Mouse (Mus musculus) T-helper 17 cell (primary cell): ENCODE results near the gene Slc12a8.

Source experiments
- in situ Hi-C, 2 experiments: fragments of 300-600 bp; cut with MboI, MseI; formaldehyde crosslinking; loops; 1 replicate in 1 of 2; 2 replicates in 1 of 2; pipeline ENCODE4 v1.15.1; 2025; ENCODE audit warnings: high pct_unique_total_duplicates in 2 of 2

Gene Slc12a8

DNA sequence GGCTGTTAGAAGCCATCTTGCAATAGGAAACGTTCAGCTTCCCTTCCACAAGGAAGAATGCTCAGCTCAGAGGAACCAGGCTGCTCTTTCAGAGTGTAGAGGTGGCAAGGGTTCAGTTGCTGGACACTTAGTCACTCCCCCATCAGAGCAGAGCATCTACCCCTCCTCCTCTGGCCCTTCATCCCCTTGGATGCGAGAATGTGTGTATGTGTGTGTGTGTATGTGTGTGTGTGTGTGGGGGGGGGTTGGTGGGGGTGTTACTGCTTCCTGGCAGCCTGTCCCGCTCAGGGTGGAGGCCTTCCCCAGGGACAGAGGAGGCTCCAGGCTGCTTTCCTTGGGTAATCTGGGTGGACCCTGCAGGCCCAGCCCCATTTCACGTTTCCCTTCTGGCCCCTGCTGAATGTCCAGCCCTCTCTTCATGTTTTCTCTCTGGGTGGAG, 64.6 kb downstream of the Slc12a8 start:
- in situ Hi-C loops, result no loop called here

DNA sequence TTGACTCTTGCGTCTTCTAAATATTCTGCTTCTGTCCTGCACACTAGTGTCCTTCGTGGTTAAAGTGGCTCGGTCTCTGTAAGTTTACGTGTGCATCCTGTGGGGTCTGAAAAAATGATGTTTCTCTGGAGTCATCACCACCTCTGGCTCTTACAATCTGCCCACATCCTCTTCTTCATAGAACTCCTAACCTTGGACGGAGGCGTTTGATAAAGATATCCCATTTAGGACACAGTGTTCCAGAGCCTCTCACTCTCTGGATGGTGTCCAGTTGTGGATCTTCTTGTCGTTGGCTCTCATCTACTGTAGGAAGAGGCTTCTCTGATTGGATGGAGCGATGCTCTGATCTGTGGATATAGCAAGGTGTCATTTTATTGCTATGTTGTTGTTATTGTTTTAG, 65.4 kb downstream of the Slc12a8 start:
- in situ Hi-C loops, result no loop called here

DNA sequence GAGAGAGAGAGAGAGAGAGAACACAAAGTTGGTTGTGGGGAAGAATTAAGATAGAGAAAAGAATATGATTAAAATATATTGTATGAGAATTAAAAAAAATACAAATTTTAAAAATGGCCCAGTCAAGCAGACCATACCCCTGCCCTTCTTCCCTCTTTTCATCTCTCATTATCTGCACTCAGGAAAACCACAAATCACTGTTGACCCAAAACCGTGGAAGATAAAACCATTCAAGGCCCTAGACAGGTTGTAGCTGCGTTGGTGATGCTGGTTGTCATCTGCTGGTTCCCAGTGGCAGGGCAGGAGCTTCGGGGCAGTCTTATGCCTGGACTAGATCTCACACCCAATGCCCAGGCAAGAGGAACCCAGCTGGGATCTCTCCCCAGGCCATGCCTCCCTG, 66.2 kb downstream of the Slc12a8 start:
- in situ Hi-C loops, result no loop called here

DNA sequence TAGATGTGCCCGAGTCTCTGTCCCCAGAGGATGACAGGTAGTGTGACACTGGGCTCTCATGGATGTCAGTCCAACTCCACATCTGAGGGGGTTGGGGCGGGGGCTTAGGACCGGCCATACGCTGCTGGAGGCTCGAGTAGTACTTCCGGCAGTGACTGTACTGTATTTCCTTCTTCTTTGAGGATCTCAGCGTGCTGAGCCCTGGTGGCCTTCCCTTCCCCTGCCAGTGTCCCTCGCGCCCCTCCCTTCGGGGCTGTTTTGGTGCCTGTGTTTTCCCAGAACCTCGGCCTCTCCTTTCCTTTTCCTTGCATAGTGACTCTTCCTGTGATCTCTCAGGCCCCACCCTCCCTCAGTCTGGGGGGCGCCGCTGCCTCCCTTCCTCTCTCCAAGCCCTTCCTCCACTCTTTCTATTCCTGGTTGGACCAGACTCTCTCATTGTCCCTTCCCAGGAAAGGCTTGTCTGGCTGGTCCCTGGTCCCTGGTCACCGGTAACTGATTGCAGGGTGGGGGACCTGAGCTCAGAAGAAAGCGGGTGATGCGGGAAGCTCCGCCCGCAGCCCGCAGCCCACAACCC, 66.8 kb downstream of the Slc12a8 start:
- in situ Hi-C loops, result no loop called here

DNA sequence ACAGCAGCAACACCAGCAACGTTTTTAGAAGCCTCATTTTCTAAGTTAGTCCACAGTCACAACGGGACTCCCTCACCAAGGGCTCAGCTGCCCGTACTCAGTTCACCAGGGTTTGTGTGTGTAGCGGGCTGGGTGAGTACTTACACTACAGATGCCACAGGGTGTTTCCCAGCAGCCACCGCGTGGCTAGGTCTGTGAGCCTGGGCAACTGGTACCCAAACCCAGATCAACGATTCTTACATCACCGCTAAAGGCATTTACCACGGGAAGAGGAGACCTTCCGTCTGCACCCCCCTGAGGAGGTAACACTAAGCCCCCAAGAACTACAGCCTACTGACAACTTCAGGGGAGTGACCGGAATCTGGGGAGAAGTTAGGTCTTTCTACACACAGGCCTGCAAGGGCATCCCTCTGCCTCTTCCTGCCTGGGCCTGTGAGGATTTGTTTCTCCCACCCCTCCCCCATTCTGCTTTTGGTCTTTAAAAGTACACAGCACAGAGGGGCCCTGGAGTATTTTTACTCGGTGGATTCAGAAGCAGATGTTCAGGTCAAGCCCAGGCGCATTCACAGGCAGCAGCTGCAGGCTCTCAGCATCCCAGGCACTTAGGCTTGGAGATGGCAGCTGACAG, 67.4 kb downstream of the Slc12a8 start:
- in situ Hi-C loops, result no loop called here

DNA sequence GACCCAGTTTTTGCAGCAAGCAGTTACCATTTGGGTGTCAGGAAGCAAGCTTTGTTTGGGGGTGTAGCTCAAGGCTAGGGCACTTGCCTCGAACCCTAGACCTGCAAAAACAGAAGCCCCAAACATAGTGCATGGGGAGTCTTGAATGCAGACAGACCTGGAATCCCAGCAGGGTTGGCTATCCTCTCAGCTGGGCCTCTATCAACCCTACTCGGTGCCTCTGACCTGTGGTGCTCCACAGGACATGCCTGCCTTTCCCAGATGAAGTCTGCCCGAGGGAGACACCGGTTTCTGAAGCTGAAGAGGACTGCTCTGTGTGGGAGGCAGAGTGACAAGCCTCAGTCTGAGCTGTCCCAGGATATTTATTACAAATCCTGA, 67.9 kb downstream of the Slc12a8 start:
- in situ Hi-C loops, result no loop called here

DNA sequence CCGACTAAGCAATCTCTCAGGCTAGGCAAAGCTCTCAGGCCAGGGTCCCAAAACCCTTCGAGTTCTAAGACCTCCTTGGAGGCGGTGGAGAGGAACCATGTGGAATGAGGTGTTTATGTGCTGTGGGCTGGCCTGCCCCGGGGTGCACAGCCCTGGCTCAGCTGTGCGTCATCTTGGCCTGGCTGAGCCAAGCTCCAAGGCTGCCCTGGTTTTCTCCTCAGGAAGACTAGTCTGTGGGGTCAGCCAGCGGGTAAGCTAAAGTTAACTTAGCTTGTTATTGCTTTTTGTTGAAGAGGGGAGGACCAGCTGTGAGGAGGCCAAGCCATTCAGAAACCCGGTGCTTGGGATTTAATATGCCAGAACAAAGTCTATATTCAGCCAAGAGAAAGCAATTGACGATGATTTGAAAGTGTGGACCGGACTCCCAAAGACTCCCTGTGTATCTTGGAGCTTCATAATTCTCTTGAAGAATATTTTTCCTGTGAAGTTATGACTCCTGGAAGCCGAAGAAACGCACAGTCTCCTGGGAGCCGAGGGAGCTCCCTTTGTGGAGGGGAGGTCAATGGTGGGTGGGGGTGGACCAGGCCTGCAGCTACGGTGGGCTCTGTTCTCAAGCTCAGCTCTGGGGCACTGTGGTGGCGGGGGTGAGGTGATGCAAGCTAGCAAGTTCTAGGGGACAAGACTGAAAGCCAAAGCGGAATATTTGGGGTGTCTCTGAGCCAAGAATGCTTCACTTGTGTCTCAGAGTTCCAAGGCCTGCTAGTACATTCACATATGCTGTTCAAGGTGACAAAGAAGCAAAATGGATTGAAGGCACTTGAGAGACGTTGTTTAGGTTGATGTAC, 70.4 kb downstream of the Slc12a8 start:
- in situ Hi-C loops, result no loop called here

DNA sequence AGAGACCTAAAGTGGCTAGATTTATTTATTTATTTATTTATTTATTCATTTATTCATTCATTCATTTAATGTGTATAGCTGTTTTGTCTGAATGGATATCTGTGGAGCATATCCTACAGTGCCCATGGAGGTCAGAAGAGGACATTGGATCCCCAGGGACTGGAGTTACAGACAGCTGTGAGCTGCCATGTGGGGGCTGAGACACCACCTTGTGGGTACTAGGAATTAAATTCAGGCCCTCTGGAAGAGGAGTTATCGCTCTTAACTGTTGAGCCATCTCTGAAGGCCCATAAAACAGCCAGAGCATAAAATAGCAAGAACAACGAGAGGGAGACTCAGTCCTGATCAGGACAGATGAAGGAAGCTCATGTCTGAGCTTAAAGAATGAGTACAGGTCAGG, 71.7 kb downstream of the Slc12a8 start:
- in situ Hi-C loops, result no loop called here

DNA sequence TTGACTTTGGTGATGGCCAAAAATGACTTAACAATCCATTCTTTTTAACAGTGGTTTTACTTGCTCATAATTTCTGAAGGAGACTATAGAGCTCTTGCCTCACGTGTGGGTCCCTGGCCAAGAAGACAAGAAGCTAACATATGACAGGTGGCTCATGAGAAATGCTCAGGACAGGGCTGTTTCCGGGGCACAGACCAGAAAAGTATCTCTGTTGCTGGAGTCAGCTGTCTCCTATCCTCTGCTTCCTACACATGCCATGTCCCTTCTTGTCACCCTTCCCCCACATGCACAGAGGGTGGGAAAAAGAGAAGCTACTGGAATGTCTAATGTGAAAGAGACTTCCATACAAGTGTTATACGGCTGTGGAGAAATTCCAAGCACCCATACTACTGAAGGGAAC, 73.3 kb downstream of the Slc12a8 start:
- in situ Hi-C loops, result loop anchor here in 1 of 2 experiments (5.0 kb wide), 1 partner anchor 102 kb away; no protein-coding TSS in a partner anchor

DNA sequence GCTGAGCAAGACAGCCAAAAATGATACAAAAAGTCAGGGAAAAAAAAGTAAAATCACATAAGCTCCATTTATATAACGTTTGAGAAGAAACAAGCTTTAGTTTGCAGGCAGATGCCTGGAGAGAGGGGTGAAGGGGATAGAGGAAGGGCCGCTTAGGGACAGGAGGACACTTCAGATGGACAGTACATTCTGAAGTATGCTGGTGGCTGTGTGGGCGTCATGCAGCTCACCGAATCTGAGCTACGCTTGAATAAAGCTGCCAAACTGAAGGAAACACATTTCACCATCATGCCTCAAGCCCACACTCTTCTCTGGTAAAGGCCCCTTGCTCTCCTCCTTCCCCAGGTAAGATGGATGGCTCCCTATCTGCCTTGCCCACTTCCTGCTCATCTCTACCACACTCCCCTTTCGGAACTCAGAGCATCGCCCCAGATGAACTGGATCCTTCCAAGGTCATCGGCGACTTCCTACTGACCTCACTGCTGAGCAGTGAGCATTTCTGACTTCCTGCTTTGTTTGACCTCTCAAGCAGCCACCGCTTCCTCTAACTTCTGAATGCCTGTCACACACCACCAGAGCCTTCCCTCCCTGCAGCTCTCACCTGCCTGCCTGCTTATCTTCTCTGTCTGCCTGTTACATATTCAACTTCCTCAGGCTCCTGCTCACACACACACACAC, 74.4 kb downstream of the Slc12a8 start:
- in situ Hi-C loops, result loop anchor here in 1 of 2 experiments (5.0 kb wide), 1 partner anchor 101 kb away; no protein-coding TSS in a partner anchor

DNA sequence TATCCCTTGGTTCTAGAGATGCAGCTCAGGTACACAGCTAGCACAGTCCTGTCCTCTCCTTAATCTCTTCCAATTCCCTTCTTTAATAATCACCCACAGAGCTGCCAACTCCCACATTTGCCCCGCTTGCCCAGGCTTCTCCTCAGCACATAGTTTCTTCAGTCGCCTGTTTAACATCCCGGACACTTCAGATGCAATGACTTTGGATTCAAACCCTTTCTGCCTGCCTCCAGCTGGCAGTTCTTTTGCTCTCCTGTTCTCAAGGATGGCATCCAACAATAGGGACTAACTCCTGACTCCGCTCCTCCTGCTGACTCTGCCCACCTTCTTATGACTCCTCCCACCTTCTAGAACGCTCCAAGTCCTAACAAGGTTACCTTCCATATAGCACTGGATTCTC, 75.2 kb downstream of the Slc12a8 start:
- in situ Hi-C loops, result loop anchor here in 1 of 2 experiments (5.0 kb wide), 1 partner anchor 100 kb away; no protein-coding TSS in a partner anchor

DNA sequence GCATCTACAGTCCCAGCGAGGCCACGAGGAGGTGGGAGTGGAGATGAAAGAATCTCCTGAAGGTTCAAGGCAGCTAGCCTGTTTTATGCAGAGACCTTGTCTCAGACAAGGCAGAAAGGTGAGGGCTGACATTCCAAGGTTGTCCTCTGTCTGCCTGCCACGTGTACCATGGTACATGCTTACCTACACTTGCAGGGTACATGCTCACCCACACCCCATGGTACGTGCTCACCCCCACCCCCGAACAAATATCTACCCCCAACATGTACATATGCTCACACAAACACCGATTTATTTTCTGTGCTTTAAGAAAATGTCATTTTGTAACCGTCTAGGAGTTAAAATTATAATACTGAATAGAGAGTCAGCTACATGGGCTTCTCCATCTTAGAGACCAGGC, 76.3 kb downstream of the Slc12a8 start:
- in situ Hi-C loops, result loop anchor here in 1 of 2 experiments (5.0 kb wide), 1 partner anchor 99 kb away; no protein-coding TSS in a partner anchor

DNA sequence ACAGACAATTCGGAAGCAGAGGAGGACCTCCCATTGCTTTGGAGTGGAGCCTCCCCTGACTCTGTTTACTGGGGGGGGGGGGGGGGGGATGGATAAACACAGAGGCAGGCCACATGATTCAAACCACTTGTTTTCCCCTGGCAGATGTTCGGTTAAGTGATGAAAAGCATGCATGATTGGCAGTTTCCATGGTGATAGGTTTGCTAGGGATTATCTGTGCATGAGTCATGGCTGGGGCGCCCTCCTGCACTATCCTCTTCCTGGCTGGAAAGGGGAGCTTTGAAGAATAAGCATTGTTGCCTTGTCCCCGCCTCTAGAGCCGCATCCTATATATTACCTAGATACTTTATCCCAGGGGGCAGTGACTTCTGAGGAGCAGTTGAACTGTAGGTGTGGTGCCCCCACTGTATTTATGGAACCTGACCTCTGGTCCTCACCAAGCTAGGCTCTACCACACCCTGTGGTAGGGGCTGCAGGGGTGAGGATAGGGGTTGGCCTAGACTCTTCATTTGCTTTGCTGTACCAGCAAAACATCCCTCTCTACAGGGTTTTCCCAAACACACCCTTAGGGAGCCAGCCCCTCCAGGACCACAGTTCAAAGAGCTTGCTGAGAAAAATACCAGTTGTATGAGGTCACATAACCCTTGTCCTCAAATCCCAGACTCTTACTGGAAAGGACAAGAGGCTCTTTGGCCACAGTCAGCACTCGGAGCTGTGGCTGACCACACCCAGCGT, 77.1 kb downstream of the Slc12a8 start:
- in situ Hi-C loops, result loop anchor here in 1 of 2 experiments (5.0 kb wide), 1 partner anchor 98 kb away; no protein-coding TSS in a partner anchor

DNA sequence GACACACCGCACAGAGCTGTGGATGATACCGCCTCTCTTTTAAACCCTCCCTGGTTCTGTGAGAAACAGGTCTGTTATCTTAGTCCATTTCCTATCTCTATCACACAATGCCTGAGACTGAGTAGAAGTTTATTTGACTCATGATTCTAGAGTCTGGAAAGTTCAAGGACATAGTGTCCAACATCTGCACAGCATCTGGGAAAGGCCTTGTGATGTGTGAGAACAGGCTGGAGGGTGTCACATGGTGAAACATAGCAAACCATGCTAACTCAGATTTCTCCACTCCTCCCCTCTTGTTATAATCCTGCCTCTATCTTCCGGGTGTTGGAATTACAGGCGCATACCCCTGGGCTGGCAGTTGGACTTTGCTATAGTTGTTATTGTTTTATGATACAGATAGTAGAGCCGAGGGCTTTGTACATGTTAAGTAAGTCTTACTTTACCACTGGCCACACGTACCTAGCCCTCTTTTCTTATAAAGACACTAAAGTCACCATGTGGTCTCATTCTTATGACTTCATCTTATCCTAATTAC, 78.2 kb downstream of the Slc12a8 start:
- in situ Hi-C loops, result no loop called here

DNA sequence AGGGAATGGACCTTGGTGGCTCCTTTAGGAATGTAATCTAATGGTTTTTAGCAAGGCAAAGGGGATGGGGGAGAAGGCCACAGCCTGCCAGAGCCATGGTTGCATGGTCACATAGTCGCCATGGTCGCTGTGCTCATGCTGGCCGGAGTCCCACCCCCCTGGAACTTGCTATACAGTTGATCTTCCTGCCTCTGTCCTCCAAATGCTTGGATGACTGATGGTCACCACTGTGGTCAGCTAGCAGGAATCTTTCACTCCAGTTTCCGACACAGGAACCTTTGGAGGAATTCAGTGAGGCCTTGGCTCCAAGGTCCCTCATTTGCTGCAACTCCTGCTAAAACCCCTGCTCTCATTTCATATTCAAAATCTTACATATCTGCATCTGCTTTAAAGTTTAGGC, 79.1 kb downstream of the Slc12a8 start:
- in situ Hi-C loops, result no loop called here

DNA sequence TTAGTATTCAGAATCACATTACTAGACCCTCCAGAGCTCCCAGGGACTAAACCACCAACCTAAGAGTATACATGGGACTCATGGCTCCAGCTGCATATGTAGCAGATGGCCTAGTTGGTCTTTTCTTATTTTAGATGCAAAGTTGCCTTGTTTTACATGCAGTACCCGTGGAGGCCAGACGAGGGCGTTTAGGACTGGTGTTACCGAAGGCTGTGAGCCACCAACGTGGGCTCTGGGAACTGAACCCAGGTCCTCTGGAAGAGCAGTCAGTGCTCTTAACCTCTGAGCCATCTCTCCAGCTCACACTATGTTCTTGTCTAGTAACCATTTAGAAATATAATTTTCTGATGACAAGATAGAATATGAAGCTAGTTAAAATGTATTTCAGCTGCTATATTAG, 83.1 kb downstream of the Slc12a8 start:
- in situ Hi-C loops, result no loop called here

DNA sequence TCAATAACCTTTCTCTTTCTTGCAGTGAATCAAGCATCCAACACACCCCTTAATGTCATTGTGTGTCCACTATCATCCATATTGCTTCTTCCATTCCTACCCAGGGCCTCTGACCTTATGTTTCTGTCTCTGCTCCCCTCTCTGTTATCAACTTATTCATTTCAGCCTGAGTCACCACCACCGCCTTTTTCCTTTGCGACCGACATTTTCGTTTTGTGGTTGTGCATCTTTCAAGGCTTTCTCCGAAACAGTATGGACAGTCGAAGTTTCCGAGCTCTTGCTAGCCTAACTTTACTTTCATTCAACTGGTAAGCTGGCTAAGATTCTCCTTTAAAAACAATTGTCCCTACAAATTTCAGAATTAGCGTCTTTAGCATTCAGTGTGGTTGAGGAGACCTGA, 84.2 kb downstream of the Slc12a8 start:
- in situ Hi-C loops, result no loop called here

DNA sequence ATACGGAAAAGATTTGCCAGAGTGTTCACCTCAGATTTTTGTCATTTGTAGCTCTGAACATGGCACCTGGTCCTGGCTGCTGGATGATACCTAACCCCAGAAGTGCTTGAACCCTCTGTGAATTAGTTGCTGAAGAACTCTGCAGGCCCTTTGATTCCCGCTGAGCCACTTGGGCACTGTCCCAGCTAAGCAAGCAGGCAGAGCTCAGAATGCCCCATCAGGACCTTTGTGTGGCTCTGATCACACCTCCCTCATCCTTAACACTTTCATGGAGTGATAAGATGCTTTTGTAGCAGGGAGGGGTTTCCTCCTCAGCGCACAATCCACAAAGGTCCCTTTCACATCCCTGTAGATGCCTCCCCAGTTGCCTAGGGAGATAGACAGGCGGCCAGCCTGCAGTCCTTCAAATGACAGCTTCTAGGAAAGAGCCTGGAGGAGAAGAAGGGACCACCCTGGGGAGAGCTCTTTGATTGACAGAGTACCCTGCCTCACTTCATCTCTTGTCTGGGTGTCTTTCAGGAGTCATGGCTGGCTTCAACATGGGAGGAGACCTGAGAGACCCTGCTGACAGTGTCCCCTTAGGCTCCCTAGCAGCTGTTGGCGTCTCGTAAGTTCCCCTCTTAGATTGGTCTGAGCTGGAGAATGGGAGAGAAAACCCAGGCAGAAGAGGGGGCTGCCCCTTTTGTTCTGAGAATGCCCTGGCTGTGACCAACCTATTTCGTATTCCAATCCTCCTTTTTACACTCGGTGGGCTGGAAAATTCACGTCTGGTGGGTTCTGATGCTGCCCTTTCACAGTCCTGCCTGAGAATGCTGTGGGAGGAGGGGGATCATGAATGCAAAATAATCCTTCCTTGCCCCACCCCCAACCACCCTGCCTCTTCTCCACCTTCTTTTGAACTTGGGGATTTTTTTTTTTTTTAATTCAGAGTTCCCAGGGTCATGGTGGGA, 88.8 kb downstream of the Slc12a8 start:
- in situ Hi-C loops, result no loop called here

DNA sequence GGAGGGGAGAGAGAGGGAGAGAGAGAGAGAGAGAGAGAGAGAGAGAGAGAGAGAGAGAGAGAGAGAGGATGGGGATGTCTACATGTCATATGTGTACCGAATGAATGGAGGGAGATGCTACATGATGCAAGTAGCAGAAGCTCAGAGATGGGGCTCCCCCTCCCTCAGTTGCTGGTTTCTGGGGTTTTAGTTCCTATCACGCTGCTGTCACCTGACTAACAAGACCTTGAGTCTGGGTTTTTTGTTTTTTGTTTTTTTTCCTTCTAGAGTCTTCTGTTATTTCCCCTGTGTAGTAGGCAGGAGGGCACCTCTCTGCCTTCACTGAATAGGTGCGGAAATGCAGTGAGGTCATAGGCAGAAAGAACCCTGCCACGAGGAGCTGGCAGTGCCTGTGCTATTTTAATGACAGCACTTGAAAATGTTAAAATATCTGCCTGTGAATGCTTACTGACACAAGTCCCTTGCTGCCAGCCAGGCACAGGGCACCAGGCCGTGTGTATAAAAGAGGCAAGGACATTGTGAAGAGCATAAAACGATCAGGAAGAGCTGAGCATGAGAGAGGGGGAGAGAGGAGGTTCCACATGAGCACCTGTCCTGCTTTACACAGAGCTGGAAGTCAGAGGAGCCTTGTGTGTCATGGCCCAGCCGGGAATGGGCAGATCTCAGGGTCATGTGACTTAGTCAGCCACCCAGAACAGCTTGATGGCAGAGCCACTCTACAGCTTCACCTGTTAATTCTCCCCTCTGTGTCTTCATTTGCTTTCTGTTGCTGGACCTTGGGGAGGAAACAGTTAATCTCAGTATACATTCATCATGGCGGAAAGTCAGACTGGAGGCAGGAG, 89.8 kb downstream of the Slc12a8 start:
- in situ Hi-C loops, result no loop called here
